ENCODE assay signal across 12 mouse cellular contexts in the genomic region with DNA sequence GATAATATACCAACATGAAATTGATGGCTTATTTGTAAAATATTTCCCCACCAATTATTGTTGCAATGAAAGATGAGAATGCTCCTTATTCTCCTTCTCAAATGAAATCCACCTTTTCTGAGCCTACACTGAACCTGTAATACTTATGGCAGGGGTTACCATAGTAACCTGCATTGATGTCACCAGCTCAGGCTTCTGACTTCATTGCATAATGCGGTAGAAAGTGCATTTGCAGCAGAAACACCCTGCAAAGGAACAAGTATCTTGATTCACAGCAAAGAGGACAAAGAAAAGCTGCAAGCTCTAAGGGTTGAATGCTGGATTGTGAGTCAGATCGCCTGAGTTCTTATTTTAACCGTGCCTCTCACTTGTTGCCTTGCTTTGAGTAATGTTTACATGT.
DNase-seq lines count a peak whose midpoint lies in the region; ATAC-seq and TF ChIP-seq lines count a peak whose summit lies in the region.
"Had no signal": no experiment of that assay in that cellular context is flagged by ENCODE, and none has a peak within 500 bp of the region (broad histone marks: within the 10 kb centered on the region; RNA-seq: fewer than 3 reads in every experiment).

No protein-coding gene starts in this region.

- 8% methylated on average over 3 of the region's 3 CpGs for WGBS in midbrain, embryonic 15.5 days

- DNase-seq in embryo, embryonic 11 days: peak; percentile 12
- DNase-seq in embryo, embryonic 9.5 days (ENCODE audit: extremely low spot score): no peak
- DNase-seq in brain, embryonic 18.5 days (ENCODE audit: low read depth, low spot score): peak; percentile 24
- DNase-seq in left cerebral cortex, adult 2 months (ENCODE audit: extremely low spot score in 1 of 2, low spot score in 2 of 2): peak; percentile 13 to 17
- no peak for DNase-seq in lung, adult 18-20 months
- no peak for DNase-seq in gastrocnemius, postnatal 10 days
- no peak for DNase-seq in thymus, postnatal 0 days (ENCODE audit: low spot score)
- DNase-seq: gastrocnemius, postnatal 25 days; thymus, adult 18-20 months had no signal

- H3K27ac ChIP-seq in left cerebral cortex, adult 2 months: peak overlapping the region; percentile 51; the same call in 1 of the 2 replicates
- peak overlapping the region; percentile 68; the same call in 1 of the 2 replicates for H3K27ac ChIP-seq in midbrain, embryonic 15.5 days
- H3K27ac ChIP-seq: kidney, embryonic 15.5 days had no signal

- H3K4me1 ChIP-seq in midbrain, embryonic 15.5 days: peaks cover 3% of the 10 kb centered on the region; the same call in 1 of the 2 replicates
- H3K4me1 ChIP-seq: kidney, embryonic 15.5 days had no signal

- ATAC-seq in midbrain, embryonic 15.5 days (replicated peaks): peak; percentile 97

- H3K9ac ChIP-seq in midbrain, embryonic 15.5 days: 0 out of 2 replicates have a peak overlapping the region, but pooled peaks have one; percentile 19
- H3K9ac ChIP-seq: kidney, embryonic 15.5 days had no signal

- H3K9me3 ChIP-seq in midbrain, embryonic 15.5 days: no peaks in the 10 kb centered on the region
- H3K9me3 ChIP-seq: kidney, embryonic 15.5 days had no signal

- H3K36me3 ChIP-seq in midbrain, embryonic 15.5 days (replicated peaks): no peaks in the 10 kb centered on the region
- H3K36me3 ChIP-seq: kidney, embryonic 15.5 days had no signal

- H3K27me3 ChIP-seq in midbrain, embryonic 15.5 days (replicated peaks): no peaks in the 10 kb centered on the region
- H3K27me3 ChIP-seq: kidney, embryonic 15.5 days had no signal

- no peak for TF ChIP-seq CTCF in left cerebral cortex, adult 2 months (IDR thresholded peaks at IDR 0.05)

- H3K4me3 ChIP-seq in left cerebral cortex, adult 2 months: peak overlapping the region; percentile 21
- peak overlapping the region; percentile 21 for H3K4me3 ChIP-seq in midbrain, embryonic 15.5 days
- H3K4me3 ChIP-seq: kidney, embryonic 15.5 days; myocyte had no signal

- intact Hi-C loops in left cerebral cortex, adult 2 months (cut with DNase I): no loop called here

- H3K4me2 ChIP-seq in midbrain, embryonic 15.5 days: peak overlapping the region; percentile 43
- H3K4me2 ChIP-seq: kidney, embryonic 15.5 days had no signal

Comparison
In these comparisons a context has a peak if more than half of its experiments do, and no peak if none do; other contexts are left out.
1. DNase-seq: peak in embryo, embryonic 11 days (single experiment), brain, embryonic 18.5 days (single experiment) and left cerebral cortex, adult 2 months (2 of 2); none in embryo, embryonic 9.5 days (single experiment), lung, adult 18-20 months (0 of 2), gastrocnemius, postnatal 10 days (single experiment) and thymus, postnatal 0 days (single experiment).